Mouse (Mus musculus) cerebellum, postnatal 25 days (tissue): ENCODE measurements around the gene Parvb.
A peak's percentile ranks its signal among the peaks of the same experiment; 100 is the strongest.

Experiments used
- DNase-seq, 2 experiments: peaks; one replicate each; pipeline ENCODE4 v3.0.0; 2021; ENCODE audit warnings: mixed read lengths in 2 of 2

Parvb gene

DNA sequence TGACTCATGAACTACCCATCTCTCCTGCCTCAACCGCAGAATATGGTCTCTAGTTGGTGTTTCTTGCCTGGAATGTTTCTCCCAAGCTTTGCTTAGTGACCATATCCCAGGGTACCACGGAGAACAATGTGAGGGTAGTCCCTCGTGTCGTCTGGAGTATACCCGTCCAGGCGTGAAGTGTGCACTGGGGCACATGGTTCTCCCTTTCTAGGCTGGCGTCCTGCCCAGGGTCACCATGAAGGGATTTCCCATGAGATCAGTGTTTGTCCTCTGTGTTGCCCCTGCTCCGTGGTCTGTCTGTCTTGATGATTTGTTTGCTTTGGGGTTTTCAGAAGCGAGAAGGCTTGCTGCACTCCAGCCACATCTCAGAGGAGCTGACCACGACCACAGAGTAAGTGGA is 63.4 kb downstream of the Parvb start:
- no peak for DNase-seq

DNA sequence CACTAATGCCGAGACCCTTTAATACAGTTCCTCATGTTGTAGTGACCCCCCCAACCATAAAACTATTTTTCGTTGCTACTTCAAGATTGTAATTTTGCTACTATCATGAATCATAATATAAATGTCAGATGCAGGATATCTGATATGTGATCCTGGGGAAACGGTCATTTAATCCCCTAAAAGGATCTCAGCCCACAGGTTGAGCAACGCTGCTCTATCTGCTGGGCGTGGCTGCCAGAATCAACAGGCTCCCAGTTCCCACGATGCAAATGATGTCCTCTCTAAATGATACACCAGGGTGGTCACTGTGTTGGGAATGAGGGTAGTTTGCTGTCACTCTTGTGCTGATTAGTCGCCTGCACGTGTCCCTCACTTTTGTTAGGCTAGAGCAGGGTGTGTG is 65.6 kb downstream of the Parvb start:
- no peak for DNase-seq

DNA sequence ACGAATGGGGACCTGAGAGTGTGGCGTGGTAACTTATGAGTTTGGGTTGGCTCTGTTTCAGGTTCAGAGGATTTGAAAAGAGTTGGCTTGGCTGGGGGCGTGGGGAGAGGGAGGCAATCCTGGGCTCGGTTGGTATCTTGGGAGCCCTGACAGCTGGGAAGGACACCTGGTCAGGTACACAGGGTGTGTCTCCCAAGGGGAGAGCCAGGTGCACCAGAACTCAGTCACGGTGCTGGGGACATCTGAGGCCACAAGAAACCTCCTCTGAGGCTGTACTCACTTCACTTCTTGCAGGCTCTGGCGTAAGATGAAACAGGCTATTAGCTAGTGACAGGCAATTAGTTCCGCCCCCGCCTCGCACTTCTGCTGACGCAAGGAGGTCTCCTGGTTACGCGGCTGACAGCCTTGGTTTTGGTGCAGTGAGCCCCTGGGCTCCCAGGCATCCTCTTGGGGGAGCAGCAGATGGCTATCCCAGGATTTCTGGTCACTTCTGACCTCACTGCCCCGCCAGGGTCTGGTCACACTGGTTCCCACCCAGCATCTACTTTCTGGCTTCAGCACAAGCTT is 67.0 kb downstream of the Parvb start:
- DNase-seq = no peak

DNA sequence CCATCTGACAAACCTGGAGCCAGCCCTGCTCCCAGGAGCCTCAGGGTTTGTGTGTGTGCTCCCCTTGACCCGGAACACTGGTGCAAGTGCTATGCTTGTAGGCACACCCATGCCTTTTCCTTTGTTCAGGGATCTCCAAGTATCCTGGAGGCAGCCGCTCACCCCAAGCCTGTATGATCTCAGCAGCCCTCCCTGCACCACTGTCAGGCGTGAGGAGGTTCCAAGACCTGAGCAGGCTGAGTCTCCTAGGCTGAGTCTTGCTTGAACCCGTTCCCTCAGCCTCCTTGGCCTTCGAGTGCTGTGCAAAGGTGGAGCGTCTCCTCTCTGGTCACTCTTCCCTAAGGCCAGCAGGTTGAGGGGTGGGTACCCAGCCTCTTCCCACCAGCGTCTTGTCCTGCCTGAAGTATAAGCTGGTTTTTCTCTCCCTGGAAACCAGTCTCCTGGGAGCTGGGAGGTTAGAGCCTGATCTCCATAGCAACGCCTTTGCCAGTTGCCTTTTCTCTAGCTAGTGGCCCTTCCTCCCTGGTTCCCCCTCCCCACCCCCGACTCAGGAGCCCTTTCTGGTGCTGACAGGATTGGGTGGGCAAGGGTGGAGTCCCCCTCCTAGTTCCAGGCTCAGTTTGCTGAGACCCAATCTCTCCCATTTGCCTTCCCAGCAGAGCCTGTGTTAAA is 68.0 kb downstream of the Parvb start:
- DNase-seq = no peak

DNA sequence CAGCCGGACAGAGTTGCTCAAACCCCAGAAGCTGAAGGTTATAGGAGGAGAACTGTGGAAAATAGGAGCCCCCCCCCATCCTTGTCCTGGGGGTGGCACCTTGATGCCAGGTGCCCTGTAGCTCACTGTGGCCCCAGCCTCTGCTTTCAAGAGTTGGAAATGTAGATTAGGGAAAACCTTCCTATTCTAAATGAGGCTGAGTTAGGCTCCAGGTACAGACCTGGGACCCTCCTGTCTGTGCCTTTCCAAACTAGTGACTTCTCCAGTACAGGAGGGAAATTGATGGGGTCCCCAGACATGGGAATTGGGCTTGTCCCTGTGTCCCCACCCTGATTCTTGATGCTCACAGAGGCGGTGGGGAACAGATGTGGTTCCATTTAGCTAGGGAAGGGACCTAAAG is 68.7 kb downstream of the Parvb start:
- DNase-seq = no peak

DNA sequence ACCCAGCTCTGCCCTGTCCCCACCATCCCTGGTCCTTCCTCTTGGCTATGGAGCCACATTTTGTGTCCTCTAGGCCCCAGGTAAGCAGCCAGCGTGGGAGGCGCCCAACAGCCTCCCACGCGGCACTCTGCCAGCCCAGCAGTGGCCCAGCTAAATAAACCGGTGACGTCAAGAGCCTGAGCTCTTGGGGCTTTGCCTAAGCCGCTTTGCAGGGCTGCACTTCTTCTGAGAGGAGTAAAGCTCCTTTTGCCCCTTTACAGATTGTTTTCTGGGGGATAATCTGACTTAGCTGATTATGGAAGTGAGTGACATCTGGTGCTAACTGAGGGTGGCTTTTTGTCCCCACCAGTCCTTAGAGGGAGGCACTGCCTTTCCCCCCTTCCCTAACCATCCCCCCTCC is 69.2 kb downstream of the Parvb start:
- DNase-seq = peak; percentile 42 to 72

DNA sequence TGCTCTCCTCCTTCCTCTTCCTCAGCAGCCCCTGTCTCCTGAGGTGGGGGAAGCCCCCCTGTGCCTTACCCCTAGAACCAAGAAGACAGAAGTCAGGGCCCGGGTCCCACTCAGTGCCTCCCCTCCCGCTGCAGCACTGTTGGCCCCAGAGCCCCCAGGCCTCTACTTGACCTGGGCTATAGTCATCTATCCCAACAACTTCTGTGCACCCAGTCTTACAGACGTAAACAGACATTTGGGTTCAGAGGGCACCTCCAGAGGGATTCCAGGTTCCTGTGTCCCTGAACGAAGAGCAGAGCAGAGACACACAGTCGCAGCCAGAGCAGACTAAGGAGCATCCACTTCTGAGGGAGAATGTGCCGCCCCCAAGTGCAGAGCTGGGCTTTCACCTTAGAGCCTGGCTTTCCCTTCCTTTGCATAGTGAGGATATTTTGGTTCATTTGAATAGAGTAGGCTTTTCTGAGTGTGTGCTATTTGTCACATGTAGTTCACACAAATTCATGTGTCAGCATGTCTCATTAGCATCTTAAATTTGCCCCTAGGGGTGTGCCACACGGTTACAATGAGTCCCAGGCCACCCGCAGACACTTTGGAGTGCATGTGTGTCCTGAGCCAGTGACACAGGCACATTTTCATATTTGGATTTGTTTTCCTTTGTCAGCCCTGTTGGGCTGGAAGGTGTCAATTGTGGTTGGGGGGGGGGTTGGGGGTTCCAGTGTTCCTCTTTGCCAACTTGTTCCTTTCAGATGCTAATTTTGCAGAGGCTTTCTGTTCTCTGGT is 70.0 kb downstream of the Parvb start:
- DNase-seq = no peak

DNA sequence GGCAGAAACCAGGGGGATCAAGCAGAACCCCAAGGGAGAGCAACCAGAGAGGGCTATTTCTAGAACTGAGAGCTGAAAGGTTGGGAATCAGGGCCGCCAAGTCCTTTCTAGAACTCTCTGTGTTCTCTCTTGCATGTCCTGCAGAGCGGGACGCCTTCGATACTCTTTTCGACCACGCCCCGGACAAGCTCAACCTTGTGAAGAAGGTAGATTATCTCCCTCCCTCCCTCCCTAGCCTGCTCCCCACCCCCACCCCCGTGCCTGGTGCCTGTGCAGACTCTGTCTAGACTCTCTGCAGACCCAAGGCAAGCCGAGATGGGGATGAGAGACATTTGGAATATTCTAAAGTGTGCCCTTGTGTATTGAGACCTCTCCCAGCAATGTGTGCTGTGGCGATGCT is 71.4 kb downstream of the Parvb start:
- DNase-seq = no peak

DNA sequence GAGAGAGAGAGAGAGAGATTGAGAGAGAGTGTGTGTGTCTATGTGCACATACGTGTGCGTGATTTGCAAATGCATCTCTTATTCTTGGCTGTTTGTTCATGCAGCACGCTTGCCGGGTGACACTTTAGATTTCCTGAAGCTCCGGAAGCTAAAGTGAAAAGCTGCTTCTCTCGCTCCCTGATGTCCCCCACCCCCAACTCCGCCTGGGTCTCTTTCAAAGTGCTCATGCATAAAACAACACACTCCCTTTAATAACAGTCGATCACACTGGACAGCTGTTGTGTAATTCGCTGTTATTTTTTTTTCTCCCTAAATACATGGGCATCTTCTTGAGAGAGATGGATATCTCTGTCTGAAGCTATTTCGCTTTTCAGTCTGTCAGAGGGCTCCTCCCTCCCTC is 73.5 kb downstream of the Parvb start:
- no peak for DNase-seq

DNA sequence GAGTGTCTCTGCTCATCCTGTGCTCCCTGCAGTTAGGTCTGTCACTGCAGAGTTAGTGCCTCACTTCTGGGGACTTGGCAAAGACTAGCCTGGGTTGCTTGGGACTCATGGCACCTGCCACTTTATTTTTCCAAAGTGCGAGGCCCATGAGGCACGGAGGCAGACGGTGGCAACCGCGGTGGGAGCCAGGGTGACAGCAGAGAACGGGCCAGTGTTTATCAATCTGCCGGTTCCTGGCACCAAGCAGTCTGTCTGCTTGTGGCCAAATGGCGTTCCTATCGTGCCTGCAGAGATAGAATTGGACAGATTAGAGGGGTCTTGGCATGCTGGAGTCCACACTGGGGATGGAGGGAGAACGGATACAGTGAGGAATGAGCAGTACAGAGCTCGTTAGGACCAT is 78.4 kb downstream of the Parvb start:
- DNase-seq = peak; percentile 59 to 70

DNA sequence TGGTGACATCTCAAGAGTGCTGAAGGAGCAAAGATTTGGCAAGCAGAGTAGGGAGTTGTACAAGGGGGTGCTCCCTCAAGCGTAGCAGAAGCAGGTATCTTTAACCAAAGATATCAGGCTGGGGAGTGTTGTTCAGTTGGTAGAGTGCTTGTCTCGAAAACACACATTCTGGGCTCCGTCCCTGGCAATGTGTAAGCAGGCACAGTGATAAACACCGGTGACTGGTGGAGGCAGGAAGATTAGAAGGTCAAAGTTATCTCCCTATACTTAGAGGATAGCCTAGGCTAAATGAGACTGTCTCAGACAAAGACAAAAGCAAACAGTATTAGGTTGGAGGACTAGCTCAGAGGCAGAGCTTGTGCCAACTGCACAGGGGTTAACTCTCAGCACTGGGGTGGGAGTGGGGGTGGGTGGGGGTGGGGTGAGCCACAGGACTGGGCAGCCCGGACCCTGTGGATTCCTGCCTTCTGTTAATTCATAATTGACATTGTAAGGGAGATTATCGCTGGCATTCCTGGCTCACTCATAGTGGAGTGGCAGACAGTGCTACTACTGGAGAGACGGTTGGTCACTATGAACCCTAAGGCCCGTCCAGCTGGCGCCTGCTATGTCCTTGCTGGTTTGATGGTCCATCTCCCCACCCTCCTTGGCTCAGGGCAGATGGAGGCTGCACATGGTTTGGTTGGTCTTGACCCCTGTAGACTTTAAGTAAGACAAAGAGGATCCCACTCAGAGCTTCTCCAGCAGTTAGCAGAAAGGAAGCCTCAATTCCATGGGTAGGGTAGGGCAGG is 79.6 kb downstream of the Parvb start:
- no peak for DNase-seq

DNA sequence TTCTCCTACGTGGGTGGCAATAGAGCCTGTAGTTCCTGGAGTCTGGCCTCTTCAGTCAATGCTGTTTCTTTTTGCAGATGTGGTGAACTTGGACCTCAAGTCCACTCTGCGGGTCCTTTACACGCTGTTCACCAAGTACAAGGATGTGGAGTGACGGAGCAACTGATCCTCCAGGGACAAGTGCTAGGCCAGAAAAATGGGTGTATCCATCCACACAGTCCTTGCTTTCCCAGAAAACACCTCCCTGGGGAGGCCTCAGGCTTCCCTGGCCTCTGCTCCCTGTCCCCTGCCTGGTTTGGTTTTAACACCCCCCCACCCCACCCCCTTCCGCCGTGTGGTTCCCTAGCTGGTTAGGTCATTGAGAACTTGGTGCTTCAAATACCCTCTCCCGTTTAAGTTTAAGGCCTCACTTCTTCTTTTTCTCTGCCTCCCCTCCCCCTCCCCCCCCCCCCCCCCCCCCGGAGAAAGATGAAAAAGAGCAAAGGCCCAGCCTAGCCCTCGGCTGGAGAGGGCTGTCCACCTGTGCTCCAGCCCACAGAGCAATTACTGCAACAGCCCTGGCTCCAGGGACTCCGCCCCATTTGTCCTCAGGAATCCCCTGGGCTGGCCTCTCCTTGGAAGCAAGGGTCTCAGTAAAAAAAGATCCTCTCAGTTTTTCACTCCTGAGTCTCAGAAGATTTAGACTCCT is 81.2 kb downstream of the Parvb start:
- no peak for DNase-seq

DNA sequence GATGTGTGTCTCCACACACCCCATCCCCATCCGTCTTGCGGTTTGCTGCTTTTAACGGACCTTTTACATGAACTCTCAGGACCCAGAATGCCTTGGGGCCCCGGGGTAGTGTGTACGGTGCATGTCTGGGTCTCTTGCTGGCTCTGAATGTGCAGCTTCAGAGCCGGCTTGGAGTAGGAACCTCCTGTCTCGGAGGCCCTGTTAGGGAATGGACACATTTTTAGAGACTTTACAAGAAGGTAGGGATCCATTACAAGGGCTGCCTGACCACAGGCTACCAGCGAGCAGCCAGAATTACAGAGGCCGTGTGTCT is 81.7 kb downstream of the Parvb start:
- no peak for DNase-seq

DNA sequence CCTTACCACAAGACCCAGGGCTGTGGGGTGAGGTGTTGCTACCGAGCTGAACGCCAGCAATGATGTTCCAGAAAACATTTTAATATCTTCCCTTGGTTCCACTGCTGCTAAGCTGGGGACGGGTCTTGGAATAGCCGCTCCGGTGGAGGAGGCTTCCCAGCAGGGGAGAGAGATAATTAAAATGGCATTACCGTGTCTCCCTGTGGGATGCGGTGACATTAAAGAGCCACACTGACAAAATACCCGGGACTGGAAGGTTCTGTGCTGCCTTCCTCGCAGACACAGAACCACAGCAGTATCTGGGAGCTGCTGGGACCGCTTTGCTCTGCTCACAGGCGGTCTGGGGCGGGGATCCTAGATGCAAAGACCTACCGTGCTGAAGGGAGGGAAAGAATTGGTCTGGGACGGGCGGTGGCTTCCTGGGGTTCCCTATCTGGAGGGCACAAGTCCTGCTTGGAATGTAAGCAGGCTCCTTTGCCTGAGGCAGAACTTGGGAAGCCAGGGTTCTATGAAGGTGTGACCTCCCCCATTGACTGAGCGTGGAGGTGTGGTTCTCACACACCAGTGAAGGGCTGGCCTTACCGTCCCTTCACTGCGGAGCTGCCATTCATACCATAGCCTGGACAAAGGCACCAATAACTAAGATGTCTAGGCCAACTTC is 82.7 kb downstream of the Parvb start:
- no peak for DNase-seq

DNA sequence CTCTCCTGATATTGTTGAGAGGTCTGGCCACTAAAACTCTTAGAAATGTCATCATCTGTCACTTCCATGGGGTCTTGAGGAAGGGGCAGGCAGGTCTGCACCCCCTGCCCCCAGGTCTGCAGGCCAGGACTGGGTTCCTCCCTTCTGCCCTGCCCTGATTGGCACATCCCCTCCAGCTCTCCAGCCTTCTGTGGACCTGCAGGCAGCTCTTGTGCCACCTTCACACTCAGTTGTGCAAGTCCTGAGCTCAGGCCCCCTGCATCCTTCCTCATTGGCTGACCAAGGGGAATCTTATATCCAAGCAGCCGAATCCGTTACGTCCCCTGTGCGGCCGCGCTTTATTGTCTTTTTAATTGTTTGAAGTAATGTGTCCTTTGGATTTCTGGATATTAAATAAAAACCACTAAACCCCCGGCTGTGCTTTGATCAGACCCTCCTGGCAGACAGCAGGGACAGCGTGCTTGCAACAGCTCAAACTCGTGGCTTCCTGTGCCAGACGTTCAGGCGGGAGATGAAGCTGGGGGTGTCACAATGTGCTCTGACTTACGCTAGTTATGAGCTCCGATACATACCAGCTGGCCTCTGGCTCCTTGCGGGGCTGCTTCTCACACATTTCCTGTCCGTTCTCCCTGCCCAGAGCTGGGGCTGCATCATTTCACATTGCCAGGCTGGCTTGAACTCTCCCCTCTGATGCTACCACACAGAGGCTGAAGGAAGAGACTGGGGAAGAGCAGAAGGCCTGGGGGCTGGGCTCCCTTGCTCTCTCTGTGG is 83.6 kb downstream of the Parvb start:
- no peak for DNase-seq

DNA sequence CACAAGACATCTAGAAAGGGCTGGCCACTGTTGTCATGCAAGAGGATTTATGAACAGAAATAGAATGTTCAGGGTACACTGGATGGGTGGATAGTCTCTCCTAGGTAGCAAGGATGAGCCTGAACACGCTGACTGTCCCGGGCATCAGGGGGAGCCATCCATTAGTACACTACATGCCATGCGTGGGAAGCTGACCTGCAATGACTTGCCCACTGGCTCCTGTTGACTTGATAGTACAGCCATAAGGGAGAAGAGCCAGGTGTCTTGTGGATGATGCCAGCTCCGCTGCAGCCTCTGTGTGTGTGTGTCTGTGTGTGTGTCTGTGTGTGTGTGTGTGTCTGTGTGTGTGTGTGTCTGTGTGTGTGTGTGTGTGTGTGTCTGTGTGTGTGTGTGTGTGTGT is 87.5 kb downstream of the Parvb start:
- no peak for DNase-seq

DNA sequence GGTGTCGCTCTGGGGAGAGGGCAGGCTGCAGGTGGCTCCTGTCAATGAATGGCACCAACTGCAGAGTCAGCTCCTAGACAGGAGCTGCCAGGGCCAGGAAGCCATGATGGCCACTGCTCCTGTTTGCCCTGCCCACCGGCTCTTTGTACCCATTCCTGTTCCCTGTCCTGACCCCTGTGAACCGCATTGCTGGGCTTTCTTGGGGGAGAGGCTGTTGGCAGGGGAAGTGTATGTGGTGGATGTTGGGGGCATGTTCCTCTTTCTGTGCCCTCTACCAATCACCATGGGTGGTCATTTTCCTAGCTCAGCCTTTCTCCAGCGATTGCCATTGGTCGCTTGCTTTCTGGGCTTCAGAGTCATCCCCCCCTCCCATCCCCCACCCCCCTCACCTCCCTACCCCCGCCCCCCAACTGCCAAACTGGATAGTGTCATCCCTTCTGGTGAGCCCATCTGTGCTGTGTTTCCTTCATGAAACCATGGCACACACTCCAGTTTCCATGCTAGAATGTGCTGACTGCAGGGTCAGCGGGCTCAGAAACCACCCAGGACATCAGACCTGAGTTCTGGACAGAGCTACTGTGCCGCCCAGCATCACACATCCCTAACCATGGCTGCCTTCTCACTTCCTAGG is 89.8 kb downstream of the Parvb start:
- no peak for DNase-seq

DNA sequence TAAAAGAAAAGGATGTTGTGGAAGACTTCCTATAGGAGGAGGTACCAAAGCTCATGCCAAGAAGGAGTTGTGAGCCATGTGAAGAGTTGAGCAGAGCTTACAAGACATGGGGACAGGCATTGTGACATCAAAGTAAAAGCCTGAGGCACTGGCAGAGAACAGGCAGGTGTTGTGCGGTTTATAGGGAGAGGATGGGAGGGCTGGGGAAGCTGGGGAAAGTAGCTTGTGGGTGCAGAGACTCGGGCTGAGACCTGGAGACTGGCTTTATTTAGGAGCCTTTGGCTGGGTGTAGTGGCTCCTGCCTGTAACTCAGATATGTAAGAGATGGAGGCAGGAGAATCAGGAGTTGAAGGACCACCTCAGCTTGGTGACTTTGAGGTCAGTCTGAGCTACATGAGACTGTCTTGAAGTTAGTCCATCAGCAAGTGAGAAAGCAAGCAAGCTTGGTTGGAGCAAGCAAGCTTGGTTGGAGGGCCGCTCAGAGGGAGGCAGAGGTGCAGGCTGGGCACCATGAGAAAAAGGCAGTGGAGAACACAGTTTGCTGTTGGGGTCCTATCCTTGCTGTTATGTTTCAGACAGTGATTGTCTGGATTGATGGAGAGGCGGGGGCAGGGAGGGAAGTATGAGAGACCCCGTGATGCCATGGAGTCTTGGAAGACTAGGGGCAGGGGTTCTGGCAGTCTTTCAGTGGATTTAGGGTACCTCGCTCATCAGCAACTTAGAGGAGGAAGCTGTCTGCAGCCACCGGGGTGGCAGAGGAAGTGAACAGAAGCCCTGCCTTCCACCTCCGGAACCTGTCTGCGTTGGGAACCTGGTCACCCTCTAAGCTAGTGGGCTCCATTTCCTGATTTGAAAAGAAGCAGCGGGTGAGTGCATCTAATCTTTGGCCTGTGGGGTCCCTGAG is 92.4 kb downstream of the Parvb start, which contains the start of gene Parvg:
TSS of gene Parvg (plus strand) at position 61 of the 904 bp plus-strand sequence.
- DNase-seq = no peak

DNA sequence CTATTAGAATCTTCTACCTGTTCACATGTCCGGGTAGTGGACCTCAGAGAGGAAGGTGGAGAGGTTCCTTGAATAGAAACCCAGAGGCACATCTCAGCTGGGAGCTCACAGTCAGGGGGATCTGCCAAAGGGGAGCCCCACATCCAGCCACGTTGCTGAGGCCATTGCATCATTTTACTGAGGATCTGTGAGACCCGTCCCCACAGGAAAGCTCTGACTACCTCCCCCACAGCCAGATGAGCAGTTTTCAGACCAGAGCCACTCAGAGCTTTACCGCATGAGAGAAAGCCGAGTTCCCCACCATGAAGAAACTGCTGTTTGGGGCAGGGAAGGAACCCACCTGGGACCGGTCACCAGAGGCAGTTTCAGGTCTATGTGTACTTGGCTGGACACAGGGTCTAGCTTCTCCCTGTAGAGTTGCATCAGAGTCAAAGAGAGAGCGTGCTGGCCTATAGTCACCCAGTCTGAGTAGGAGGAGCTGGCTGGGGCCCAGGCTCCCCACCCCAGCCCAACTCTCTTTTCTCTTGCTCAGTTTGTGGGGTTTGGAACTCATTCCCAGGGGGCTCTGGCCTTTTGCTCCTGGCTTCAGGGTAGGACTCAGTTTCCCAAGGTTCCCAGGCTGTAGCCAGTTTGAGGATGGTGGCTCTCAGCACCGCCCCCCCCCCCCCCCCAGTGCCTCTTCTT is 93.2 kb downstream of the Parvb start:
- DNase-seq = no peak
